In the genomic region with DNA sequence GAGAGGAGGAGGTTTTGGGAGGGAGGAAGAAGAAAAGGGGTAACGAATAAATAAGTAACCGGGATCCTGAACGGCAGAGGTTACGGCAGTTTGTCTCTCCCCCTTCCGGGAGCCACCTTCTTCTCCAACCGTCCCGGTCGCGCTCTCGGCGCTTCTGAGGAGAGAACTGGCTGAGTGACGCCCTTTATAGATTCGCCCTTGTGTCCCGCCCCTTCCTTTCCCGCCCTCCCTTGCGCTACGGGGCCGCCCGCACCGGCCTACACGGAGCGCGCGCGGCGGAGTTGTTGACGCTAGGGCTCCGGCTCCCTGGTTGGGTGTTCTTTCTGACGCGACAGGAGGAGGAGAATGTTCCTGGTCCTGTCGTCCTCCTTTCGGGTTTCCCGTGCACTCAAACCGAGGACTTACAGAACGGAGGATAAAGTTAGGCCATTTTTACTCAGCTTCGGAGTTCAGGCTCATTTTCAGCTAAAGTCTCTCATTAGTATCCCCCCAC, we compare ENCODE assay signal across 8 mouse cellular contexts. TPM values are rescaled to one million over a fixed set of nuclear protein-coding genes. Genes with fewer than 3 reads are reported as not detected.
DNase-seq lines count a peak whose midpoint lies in the region; ATAC-seq lines count a peak whose summit lies in the region.

A gene (minus strand): TSS at position 160 of the 493 bp plus-strand sequence.

- H3K4me3 ChIP-seq in intestine, embryonic 14.5 days (ENCODE audit: low read depth, low read length) = peak within 1 kb of the TSS; percentile 56

- DNase-seq in adrenal gland, adult (ENCODE audit: inconsistent age in 2 of 2, low spot score in 1 of 2) = peak; percentile 97 to 100
- peak; percentile 98 for DNase-seq in embryo, embryonic 10.5 days (ENCODE audit: low spot score)
- DNase-seq in gastrocnemius, postnatal 25 days = peak; percentile 97
- peak; percentile 99 for DNase-seq in intestine, embryonic 14.5 days (ENCODE audit: low spot score)
- peak; percentile 97 to 99 for DNase-seq in left cerebral cortex, postnatal 14 days (ENCODE audit: low spot score in 2 of 2)
- peak; percentile 98 for DNase-seq in mesoderm, embryonic 11.5 days (ENCODE audit: low read depth, low spot score)
- peak; percentile 96 for DNase-seq in right cerebral cortex, postnatal 36 days (ENCODE audit: low spot score in 2 of 2)
- peak; percentile 98 for DNase-seq in yolk sac, embryonic 10.5 days (ENCODE audit: low spot score)

- peaks cover 41% of the 10 kb centered on the region for H3K4me1 ChIP-seq in intestine, embryonic 14.5 days (replicated peaks; ENCODE audit: control insufficient read depth, insufficient read depth, low read length)

- intact Hi-C loops in left cerebral cortex, postnatal 14 days (cut with DNase I) = loop anchor here (2.0 to 5.0 kb wide), 3 partner anchors 76 to 101 kb away; a partner anchor contains a TSS

- no peaks in the 10 kb centered on the region for H3K36me3 ChIP-seq in intestine, embryonic 14.5 days (ENCODE audit: control insufficient read depth, insufficient read depth, low read length)

- peak within 1 kb of the TSS; percentile 89 for H3K9ac ChIP-seq in intestine, embryonic 14.5 days (ENCODE audit: low read length)

- peak within 1 kb of the TSS; percentile 93 for H3K4me2 ChIP-seq in intestine, embryonic 14.5 days (ENCODE audit: low read length)

- peak; percentile 95 for ATAC-seq in intestine, embryonic 14.5 days (replicated peaks; ENCODE audit: low FRiP score, low TSS enrichment, low read depth)

- WGBS in intestine, embryonic 14.5 days = under 1% methylated on average over 36 of the region's 36 CpGs

- H3K9me3 ChIP-seq in intestine, embryonic 14.5 days (ENCODE audit: control insufficient read depth, low read length) = no peaks in the 10 kb centered on the region

- H3K27ac ChIP-seq in intestine, embryonic 14.5 days (ENCODE audit: low read depth) = peak within 1 kb of the TSS; percentile 99

- H3K27me3 ChIP-seq in intestine, embryonic 14.5 days (replicated peaks; ENCODE audit: control insufficient read depth, insufficient read depth, low read length) = no peaks in the 10 kb centered on the region

RNA-seq across cellular contexts. Expression of the gene that starts here (rescaled TPM):
- total RNA-seq in gastrocnemius, postnatal 25 days (2021) = 10 to 100 TPM; 24.7 to 27.5 TPM
- 35.2 and 38.7 TPM in 2 replicates for polyA plus RNA-seq in intestine, embryonic 14.5 days (2014; fragmentation: Nextera tagmentation; extraction: Ambion mirVana)
- 10 to 100 TPM; 54.3 to 54.4 TPM for total RNA-seq in left cerebral cortex, postnatal 14 days (2021)

Comparison
In these comparisons a context has a peak if more than half of its experiments do, and no peak if none do; other contexts are left out.
1. Peak in every context shown above with its lines: DNase-seq, ATAC-seq, H3K4me3 ChIP-seq and H3K27ac ChIP-seq.